Mouse (Mus musculus) neural tube, embryonic 11.5 days (tissue): ENCODE data around the gene Vamp2. TPM values are rescaled to one million over a fixed set of nuclear protein-coding genes. Genes with fewer than 3 reads are reported as not detected.
"Not testable (repeated sequence)": the region's sequence is repeated elsewhere in the genome, so short reads cannot be mapped to it uniquely, and the experiment has no call there.

ENCODE experiments used
- ATAC-seq: fragments of 200-750 bp; cut with Nextera tagmentation; 2 replicates; pipeline ENCODE4 v1.8.0; 2017; ENCODE audit warnings: moderate number of reproducible peaks, mild to moderate bottlenecking, moderate TSS enrichment, moderate library complexity; ENCODE audit not compliant: insufficient read depth, low FRiP score, low TSS enrichment
- DNase-seq: peaks from one replicate; pipeline ENCODE4 v3.0.0-alpha.2; 2015; ENCODE audit warnings: low spot score
- H3K27ac ChIP-seq: fragments of 300-500 bp; sonication (generic); 2 replicates; pipeline ENCODE4 v1.5.1; 2014; ENCODE audit warnings: low read depth, mild to moderate bottlenecking, low read length
- H3K27me3 ChIP-seq: fragments of 300-500 bp; sonication (generic); 2 replicates; pipeline ENCODE4 v1.6.1; 2014; ENCODE audit warnings: mild to moderate bottlenecking, low read length, mixed read lengths; ENCODE audit not compliant: control insufficient read depth, insufficient read depth
- H3K36me3 ChIP-seq: fragments of 300-500 bp; sonication (generic); 2 replicates; pipeline ENCODE4 v1.6.1; 2014; ENCODE audit warnings: mild to moderate bottlenecking, low read length, moderate library complexity, mixed read lengths; ENCODE audit not compliant: control insufficient read depth, insufficient read depth
- H3K4me1 ChIP-seq: fragments of 300-500 bp; sonication (generic); 2 replicates; pipeline ENCODE4 v1.6.1; 2014; ENCODE audit warnings: low read length, mixed read lengths; ENCODE audit not compliant: control insufficient read depth, insufficient read depth
- H3K4me2 ChIP-seq: fragments of 300-500 bp; sonication (generic); 2 replicates; pipeline ENCODE4 v1.6.1; 2014; ENCODE audit warnings: low read depth, mild to moderate bottlenecking, moderate library complexity
- H3K4me3 ChIP-seq: fragments of 300-500 bp; sonication (generic); 2 replicates; pipeline ENCODE4 v1.5.1; 2014; ENCODE audit warnings: low read depth, low read length
- H3K9ac ChIP-seq: fragments of 300-500 bp; sonication (generic); 2 replicates; pipeline ENCODE4 v1.6.1; 2014; ENCODE audit warnings: mild to moderate bottlenecking, low read length
- H3K9me3 ChIP-seq: fragments of 300-500 bp; sonication (generic); 2 replicates; pipeline ENCODE4 v1.6.1; 2016; ENCODE audit warnings: low read length; ENCODE audit not compliant: control insufficient read depth
- WGBS: fragments of 180-500 bp; shearing (Covaris S2); extraction: QIAGEN DNeasy Blood & Tissue Kit; methylation state at CpG from one replicate; pipeline ENCODE4 v1.1.7; 2014; 5-methylcytosine and 5-hydroxymethylcytosine counted together
- polyA plus RNA-seq: library from polyadenylated mRNA; unstranded; fragments of >200 nt; fragmentation: Nextera tagmentation; extraction: Ambion mirVana; gene quantifications from 2 replicates; pipeline ENCODE4 v1.2.1, GENCODE M21; 2014

Vamp2 gene
- polyA plus RNA-seq, 1 experiment from 2014 or later, result 112 TPM

DNA sequence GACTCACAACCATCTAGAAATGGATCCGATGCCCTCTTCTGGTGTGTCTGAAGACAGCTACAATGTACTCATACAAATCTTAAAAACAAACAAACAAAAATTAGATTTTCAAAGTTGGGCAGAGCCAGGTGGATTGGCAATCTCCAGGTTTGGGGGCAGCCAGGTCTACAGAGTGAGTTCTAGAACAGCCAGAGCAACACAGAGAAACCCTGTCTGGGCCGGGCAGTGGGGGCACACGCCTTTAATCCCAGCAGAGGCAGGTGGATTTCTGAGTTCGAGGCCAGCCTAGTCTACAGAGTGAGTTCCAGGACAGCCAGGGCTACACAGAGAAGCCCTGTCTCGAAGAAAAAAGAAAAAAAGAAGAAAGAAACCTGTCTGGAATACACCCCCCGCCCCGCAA, 5.6 kb downstream of the Vamp2 start:
- not testable (repeated sequence) for H3K9me3 ChIP-seq, H3K36me3 ChIP-seq, H3K27ac ChIP-seq, H3K27me3 ChIP-seq, H3K9ac ChIP-seq, DNase-seq, H3K4me3 ChIP-seq, ATAC-seq, H3K4me2 ChIP-seq
- H3K4me1 ChIP-seq, result peaks cover 41% of the 10 kb centered on the region
- 90% methylated on average over 7 of the region's 7 CpGs for WGBS

DNA sequence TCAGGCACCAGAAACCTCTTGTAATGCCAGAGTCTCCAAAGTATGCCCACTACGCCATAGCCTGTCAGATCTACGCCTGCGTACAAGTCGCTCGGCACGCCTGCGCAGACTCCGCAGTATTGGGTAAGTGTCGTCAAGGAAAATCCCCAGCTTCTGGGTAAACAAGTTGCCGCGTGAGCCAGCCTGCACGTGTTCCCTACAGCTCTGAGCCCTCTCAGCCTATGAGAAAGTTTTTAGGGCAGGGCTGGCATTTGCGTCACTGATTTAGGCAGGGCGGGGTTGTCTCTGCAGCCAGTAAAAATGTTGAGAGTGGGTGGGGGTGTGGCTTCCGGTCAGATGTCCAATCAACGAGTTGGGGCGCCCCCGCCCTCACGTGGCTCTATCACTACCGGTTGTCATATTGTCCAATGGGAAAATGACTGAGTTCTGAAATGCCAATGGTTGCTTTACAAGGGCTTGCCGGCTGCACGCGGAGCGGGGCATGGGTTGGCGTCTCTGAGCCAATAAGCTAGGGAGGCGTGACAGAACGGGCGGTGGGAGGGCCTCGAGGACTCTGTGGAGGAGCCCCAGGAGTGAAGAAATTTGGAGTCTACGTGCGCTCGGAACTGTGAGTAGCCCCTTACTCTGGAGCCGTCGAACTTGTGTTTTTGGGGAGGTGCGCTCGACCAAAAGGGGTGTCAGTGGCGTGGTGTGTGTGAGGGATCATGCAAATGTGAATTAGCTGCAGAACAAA, 6.6 kb downstream of the Vamp2 start, which contains the start of gene Per1:
Per1 (plus strand) TSS at position 521 of the 733 bp plus-strand sequence.
- H3K27ac ChIP-seq, result peak within 1 kb of the TSS; percentile 34; the same call in 1 of the 2 replicates
- WGBS, result under 1% methylated on average over 37 of the region's 37 CpGs

DNA sequence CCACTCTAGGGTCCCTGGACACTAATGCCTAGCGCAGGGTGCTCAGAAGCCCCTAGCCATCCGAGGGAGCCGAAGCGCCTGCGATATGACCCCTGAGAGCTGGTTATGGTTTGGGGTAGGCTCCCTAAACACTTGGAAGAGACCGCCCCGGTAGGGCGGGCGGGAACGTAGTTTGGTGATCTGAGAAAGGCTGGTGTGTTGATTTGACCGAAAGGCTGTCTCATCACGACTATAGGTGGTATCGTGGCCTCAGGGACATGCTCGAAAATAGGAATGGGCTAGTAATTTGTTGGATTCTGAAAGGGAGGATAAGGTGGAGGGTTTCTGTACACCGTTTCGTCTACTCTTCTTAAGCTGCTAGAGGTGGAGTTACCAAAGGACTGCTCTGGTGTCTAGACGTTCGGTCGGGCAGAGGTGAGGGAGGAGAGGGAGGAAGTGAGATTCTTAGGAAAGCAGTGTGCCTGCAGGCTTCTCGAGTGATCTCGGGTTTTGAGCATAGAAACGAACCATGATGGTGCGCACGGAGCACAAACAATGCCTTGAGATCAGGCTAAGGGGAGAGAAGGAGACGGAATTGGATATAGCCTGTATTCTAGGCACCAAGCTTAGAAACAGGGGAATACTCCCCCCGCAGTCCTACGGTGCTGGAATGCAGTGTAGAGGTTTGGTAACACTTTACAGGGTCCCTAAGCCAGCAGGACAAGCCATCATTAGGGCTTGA, 7.4 kb downstream of the Vamp2 start:
- Histone ChIP-seq H3K27ac (peak overlapping the region; percentile 34; the same call in 1 of the 2 replicates), H3K4me2 (peak overlapping the region; percentile 91), H3K27me3 (no peaks in the 10 kb centered on the region), H3K4me3 (peak overlapping the region; percentile 49), H3K36me3 (no peaks in the 10 kb centered on the region), H3K9me3 (no peaks in the 10 kb centered on the region), H3K4me1 (peaks cover 41% of the 10 kb centered on the region), H3K9ac (peak overlapping the region; percentile 57)
- ATAC-seq (no peak), DNase-seq (no peak)
- 2% methylated on average over 27 of the region's 27 CpGs for WGBS

More for the DNA sequence above, 6.6 kb downstream of the Vamp2 start, which contains the start of gene Per1:
- H3K4me1 ChIP-seq, result peaks cover 41% of the 10 kb centered on the region
- H3K4me3 ChIP-seq, result peak within 1 kb of the TSS; percentile 49
- no peaks in the 10 kb centered on the region for H3K36me3 ChIP-seq
- ATAC-seq (peak; percentile 89), DNase-seq (peak; percentile 98)
- no peaks in the 10 kb centered on the region for H3K27me3 ChIP-seq
- H3K4me2 ChIP-seq, result peak within 1 kb of the TSS; percentile 91
- peak within 1 kb of the TSS; percentile 57 for H3K9ac ChIP-seq
- H3K9me3 ChIP-seq, result no peaks in the 10 kb centered on the region

- Histone ChIP-seq H3K36me3 (no peaks in the 10 kb centered on the region; the same call in 1 of the 2 replicates), H3K9ac (peak overlapping the region; percentile 53), H3K27ac (peak overlapping the region; percentile 68; the same call in 1 of the 2 replicates), H3K27me3 (no peaks in the 10 kb centered on the region), H3K9me3 (no peaks in the 10 kb centered on the region), H3K4me2 (peak overlapping the region; percentile 91), H3K4me3 (peak overlapping the region; percentile 25), H3K4me1 (peaks cover 41% of the 10 kb centered on the region)
- ATAC-seq (no peak), DNase-seq (no peak)
- 15% methylated on average over 9 of the region's 9 CpGs for WGBS
Observed at GRCm38 (mm10) chr11:69096360-69096986, 8.2 kb downstream of the Vamp2 start.

DNA sequence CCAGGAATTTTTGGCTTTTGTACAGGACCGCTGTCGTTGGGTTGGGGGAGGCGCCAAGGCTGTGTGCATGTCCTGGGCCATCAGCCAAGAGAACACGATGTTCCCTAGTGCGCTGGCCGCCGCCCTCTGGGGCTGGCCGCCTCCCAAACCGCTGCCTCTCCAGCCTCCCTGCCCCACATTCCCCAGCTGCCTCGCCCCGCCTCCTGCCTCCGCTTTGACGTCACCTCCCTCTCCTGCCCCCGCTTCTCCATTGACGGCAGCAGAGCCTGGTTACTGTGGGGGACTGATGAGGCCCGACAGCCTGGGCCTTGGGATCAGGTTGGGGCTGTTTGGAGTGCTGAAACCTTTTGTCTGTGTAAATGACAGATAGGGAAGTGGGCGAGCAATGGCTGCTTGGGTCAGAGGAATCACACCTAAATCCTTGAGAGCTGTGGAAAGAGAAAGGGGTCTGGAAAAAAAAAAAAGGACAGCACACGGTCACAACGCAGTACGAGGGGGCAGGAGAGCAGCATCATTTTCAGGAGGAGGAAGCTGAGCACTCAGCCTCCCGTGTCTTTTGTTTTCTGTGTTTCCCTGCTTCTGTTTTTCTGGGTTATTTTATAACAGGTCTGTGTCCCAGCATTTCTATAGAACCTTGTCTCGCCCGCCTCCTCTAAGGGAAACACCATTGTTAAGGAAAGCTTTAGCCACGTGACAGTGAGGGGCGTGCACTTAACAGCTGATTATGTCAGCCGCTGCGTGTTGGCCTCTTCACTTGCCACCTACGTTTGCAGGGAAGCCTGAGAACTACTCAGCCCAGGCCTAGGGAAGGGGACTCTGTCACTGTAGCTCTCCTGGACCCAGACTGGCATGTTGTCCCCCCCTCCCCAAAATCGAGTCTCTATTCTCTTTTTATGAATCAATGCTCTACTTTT, 9.0 kb downstream of the Vamp2 start:
- Histone ChIP-seq H3K4me2 (peak overlapping the region; percentile 41), H3K4me3 (peak overlapping the region; percentile 25), H3K27ac (peak overlapping the region; percentile 68; the same call in 1 of the 2 replicates), H3K4me1 (peaks cover 41% of the 10 kb centered on the region), H3K27me3 (no peaks in the 10 kb centered on the region), H3K36me3 (peaks cover 4% of the 10 kb centered on the region), H3K9me3 (no peaks in the 10 kb centered on the region), H3K9ac (peak overlapping the region; percentile 53)
- DNase-seq (peak; percentile 82), ATAC-seq (no peak)
- WGBS, result 3% methylated on average over 27 of the region's 29 CpGs

DNA sequence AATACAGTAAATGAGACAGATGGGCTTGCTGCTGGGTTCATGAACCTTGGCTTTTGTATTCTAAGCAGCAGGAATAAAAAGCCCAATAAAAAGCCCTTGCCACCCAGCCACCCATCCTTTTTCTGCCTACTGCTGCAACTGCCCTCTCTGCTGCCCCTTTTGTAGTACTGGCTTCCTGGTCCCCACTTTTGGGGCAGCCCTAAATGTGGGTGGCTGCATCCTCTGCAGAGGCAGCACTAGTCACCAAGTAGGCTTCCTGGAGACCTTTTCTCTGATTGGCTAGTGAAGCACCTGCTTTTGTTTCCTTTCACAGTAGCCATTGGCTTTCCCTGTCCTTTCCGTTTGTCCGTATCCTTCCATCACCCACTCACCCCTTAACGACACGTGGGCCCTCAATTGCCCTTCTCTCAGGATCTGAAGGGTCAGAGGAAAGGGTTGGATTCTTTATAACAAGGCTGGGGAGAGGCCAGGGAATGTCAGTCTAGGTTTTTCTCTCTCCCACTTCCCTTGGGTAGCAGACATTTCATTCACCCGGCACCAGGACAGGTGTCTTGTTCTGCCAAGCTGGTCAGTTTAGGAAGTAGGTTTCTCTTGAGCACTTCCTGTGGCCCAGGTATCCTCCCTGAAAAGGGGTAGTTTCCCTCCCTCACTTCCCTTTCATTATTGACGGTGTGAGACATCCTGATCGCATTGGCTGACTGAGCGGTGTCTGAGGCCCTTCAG, 9.9 kb downstream of the Vamp2 start:
- Histone ChIP-seq H3K9me3 (no peaks in the 10 kb centered on the region), H3K4me2 (peak overlapping the region; percentile 89), H3K36me3 (peaks cover 8% of the 10 kb centered on the region), H3K9ac (no peak overlapping the region; the same call in 1 of the 2 replicates), H3K27me3 (no peaks in the 10 kb centered on the region), H3K4me3 (peak overlapping the region; percentile 51), H3K4me1 (peaks cover 41% of the 10 kb centered on the region), H3K27ac (0 out of 2 replicates have a peak overlapping the region, but pooled peaks have one; percentile 3)
- ATAC-seq (no peak), DNase-seq (no peak)
- 16% methylated on average over 8 of the region's 8 CpGs for WGBS

GRCm38 (mm10) chr11:69098762-69099091, 10.4 kb downstream of the Vamp2 start:
- no peaks in the 10 kb centered on the region for H3K27me3 ChIP-seq
- peak overlapping the region; percentile 64 for H3K9ac ChIP-seq
- no peaks in the 10 kb centered on the region for H3K9me3 ChIP-seq
- WGBS, result under 1% methylated on average over 19 of the region's 19 CpGs
- peak; percentile 46 for ATAC-seq
- peaks cover 41% of the 10 kb centered on the region for H3K4me1 ChIP-seq
- H3K4me3 ChIP-seq, result peak overlapping the region; percentile 51
- peak overlapping the region; percentile 89 for H3K4me2 ChIP-seq
- peak; percentile 92 for DNase-seq
- peak overlapping the region; percentile 51 for H3K27ac ChIP-seq
- H3K36me3 ChIP-seq, result peaks cover 12% of the 10 kb centered on the region
